Mouse (Mus musculus) kidney, postnatal 36 days (tissue): ENCODE data around the gene Pgap2.

Experiments used
- DNase-seq, 2 experiments: peaks; one replicate each; pipeline ENCODE4 v3.0.0; 2021 to 2022; ENCODE audit warnings: mixed read lengths in 2 of 2

Gene Pgap2

GRCm38 (mm10) chr7:102209756-102210721, at the start of gene Pgap2, which contains the start of gene Nup98:
Pgap2 (plus strand) TSS chr7:102210208.
Nup98 (minus strand) TSS chr7:102210176.
- peak; percentile 100 for DNase-seq

GRCm38 (mm10) chr7:102170300-102170699, 39.7 kb upstream of the Pgap2 start:
- no peak for DNase-seq

GRCm38 (mm10) chr7:102183849-102184248, 26.2 kb upstream of the Pgap2 start:
- DNase-seq = no peak

GRCm38 (mm10) chr7:102192356-102192755, 17.7 kb upstream of the Pgap2 start:
- peak in 1 of 2 experiments; percentile 12 for DNase-seq

GRCm38 (mm10) chr7:102200576-102200975, 9.4 kb upstream of the Pgap2 start:
- DNase-seq = no peak

GRCm38 (mm10) chr7:102200996-102201785, 8.8 kb upstream of the Pgap2 start:
- DNase-seq = no peak

GRCm38 (mm10) chr7:102204296-102204857, 5.6 kb upstream of the Pgap2 start:
- DNase-seq = no peak

GRCm38 (mm10) chr7:102205646-102206045, 4.4 kb upstream of the Pgap2 start:
- DNase-seq = no peak

- no peak for DNase-seq
Measured at GRCm38 (mm10) chr7:102208806-102209363, 1.1 kb upstream of the Pgap2 start.

GRCm38 (mm10) chr7:102211071-102211470, 1.1 kb downstream of the Pgap2 start:
- DNase-seq = no peak

GRCm38 (mm10) chr7:102221899-102222298, 11.9 kb downstream of the Pgap2 start:
- DNase-seq = no peak

- DNase-seq = peak; percentile 57 to 62
Measured at GRCm38 (mm10) chr7:102222336-102222735, 12.3 kb downstream of the Pgap2 start.

- DNase-seq = peak; percentile 77 to 88
Measured at GRCm38 (mm10) chr7:102222830-102223556, 13.0 kb downstream of the Pgap2 start.

- DNase-seq = peak in 1 of 2 experiments; percentile 29
Measured at GRCm38 (mm10) chr7:102223883-102224738, 14.1 kb downstream of the Pgap2 start.

- DNase-seq = no peak
Measured at GRCm38 (mm10) chr7:102226051-102226450, 16.0 kb downstream of the Pgap2 start.

GRCm38 (mm10) chr7:102228049-102228670, 18.2 kb downstream of the Pgap2 start:
- DNase-seq = no peak

- DNase-seq = no peak
Measured at GRCm38 (mm10) chr7:102229814-102230213, 19.8 kb downstream of the Pgap2 start.

- DNase-seq = no peak
Measured at GRCm38 (mm10) chr7:102233059-102233458, 23.1 kb downstream of the Pgap2 start.

GRCm38 (mm10) chr7:102238686-102239286, 28.8 kb downstream of the Pgap2 start:
- DNase-seq = no peak

GRCm38 (mm10) chr7:102239591-102239990, 29.6 kb downstream of the Pgap2 start:
- DNase-seq = no peak
